Mouse (Mus musculus) embryonic facial prominence, embryonic 12.5 days (tissue): ENCODE results near the gene Bcorl1. TPM values are rescaled to one million over a fixed set of nuclear protein-coding genes. Genes with fewer than 3 reads are reported as not detected.
"Not testable (repeated sequence)": the region's sequence is repeated elsewhere in the genome, so short reads cannot be mapped to it uniquely, and the experiment has no call there.

Experiments used
- ATAC-seq: fragments of 200-750 bp; cut with Nextera tagmentation; 2 replicates; pipeline ENCODE4 v1.8.0; 2017; ENCODE audit not compliant: insufficient number of reproducible peaks, insufficient read depth, low FRiP score, low TSS enrichment
- H3K27ac ChIP-seq: fragments of 300-500 bp; sonication (generic); 2 replicates; pipeline ENCODE4 v1.5.1; 2016; ENCODE audit warnings: mild to moderate bottlenecking
- H3K27me3 ChIP-seq: fragments of 300-500 bp; sonication (generic); 2 replicates; pipeline ENCODE4 v1.6.1; 2016; ENCODE audit warnings: mild to moderate bottlenecking, moderate library complexity
- H3K36me3 ChIP-seq: fragments of 300-500 bp; sonication (generic); 2 replicates; pipeline ENCODE4 v1.6.1; 2016; ENCODE audit warnings: mild to moderate bottlenecking
- H3K4me1 ChIP-seq: fragments of 300-500 bp; sonication (generic); 2 replicates; pipeline ENCODE4 v1.6.1; 2016
- H3K4me2 ChIP-seq: fragments of 300-500 bp; sonication (generic); replicated peaks from 2 replicates; pipeline ENCODE4 v1.6.1; 2016; ENCODE audit warnings: mild to moderate bottlenecking, moderate library complexity
- H3K4me3 ChIP-seq: fragments of 300-500 bp; sonication (generic); 2 replicates; pipeline ENCODE4 v1.5.1; 2016; ENCODE audit warnings: mild to moderate bottlenecking
- H3K9ac ChIP-seq: fragments of 300-500 bp; sonication (generic); 2 replicates; pipeline ENCODE4 v1.6.1; 2016; ENCODE audit warnings: mild to moderate bottlenecking, moderate library complexity
- H3K9me3 ChIP-seq: fragments of 300-500 bp; sonication (generic); 2 replicates; pipeline ENCODE4 v1.6.1; 2016; ENCODE audit warnings: mild to moderate bottlenecking, moderate library complexity
- WGBS: fragments of 180-500 bp; shearing (Covaris S2); methylation state at CpG from one replicate; pipeline ENCODE4 v1.1.7; 2016; 5-methylcytosine and 5-hydroxymethylcytosine counted together
- polyA plus RNA-seq: library from polyadenylated mRNA; unstranded; fragments of >200 nt; fragmentation: Nextera tagmentation; extraction: Ambion mirVana; gene quantifications from 2 replicates; pipeline ENCODE4 v1.2.1, GENCODE M21; 2016

Bcorl1 gene
- polyA plus RNA-seq, 1 experiment from 2014 or later: 5.9 TPM

DNA sequence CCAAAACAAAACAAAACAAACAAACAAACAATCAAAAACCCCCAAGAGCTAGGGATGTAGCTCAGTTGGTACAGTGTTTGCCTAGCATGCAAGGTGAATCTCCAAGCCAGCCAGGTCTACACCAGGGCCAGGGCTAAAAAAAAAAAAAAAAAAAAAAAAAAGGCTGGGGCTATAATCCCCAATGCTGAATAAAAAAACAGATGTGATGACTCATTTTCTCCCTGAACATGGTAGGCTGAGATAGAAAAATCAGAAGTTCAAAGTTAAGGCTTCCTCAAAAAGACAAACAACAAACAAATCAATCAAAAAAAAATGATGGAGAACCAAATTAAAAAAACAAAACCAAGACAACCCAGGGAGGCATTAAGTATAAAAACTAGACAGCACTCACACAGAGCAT is 87.9 kb downstream of the Bcorl1 start:
- no peak overlapping the region for H3K27ac ChIP-seq
- no peak for ATAC-seq
- H3K9me3 ChIP-seq: no peaks in the 10 kb centered on the region
- no peak overlapping the region for H3K4me2 ChIP-seq
- H3K4me1 ChIP-seq: 0 out of 2 replicates have a peak, but pooled peaks cover 4% of the 10 kb centered on the region
- no peaks in the 10 kb centered on the region for H3K36me3 ChIP-seq
- no peak overlapping the region for H3K4me3 ChIP-seq
- H3K27me3 ChIP-seq: no peaks in the 10 kb centered on the region
- H3K9ac ChIP-seq: no peak overlapping the region

DNA sequence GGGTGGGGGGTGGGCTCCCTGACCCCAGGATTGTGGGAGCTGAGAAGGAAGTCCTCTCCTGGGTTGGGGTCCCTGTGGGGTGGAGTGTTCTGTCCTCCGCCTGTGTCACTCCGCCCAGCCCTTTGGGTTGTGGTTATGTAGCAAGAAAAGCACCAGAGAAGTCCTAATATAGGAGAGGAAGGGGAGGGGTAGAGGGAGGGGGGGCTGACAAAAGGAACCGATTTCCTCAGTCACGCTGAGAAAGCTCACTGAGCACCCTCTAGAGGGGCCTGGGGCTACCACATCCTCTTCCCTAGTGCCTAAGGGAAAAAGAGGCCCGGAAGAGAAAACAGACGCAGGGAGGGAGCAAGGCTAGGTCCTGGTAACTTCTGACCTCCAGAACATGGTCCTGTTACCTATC is 88.4 kb downstream of the Bcorl1 start:
- Histone ChIP-seq H3K9me3 (no peaks in the 10 kb centered on the region), H3K4me3 (no peak overlapping the region), H3K4me1 (0 out of 2 replicates have a peak, but pooled peaks cover 4% of the 10 kb centered on the region), H3K4me2 (no peak overlapping the region), H3K36me3 (no peaks in the 10 kb centered on the region), H3K9ac (no peak overlapping the region), H3K27me3 (no peaks in the 10 kb centered on the region), H3K27ac (no peak overlapping the region)
- no peak for ATAC-seq
- 30% methylated on average over 6 of the region's 6 CpGs for WGBS

DNA sequence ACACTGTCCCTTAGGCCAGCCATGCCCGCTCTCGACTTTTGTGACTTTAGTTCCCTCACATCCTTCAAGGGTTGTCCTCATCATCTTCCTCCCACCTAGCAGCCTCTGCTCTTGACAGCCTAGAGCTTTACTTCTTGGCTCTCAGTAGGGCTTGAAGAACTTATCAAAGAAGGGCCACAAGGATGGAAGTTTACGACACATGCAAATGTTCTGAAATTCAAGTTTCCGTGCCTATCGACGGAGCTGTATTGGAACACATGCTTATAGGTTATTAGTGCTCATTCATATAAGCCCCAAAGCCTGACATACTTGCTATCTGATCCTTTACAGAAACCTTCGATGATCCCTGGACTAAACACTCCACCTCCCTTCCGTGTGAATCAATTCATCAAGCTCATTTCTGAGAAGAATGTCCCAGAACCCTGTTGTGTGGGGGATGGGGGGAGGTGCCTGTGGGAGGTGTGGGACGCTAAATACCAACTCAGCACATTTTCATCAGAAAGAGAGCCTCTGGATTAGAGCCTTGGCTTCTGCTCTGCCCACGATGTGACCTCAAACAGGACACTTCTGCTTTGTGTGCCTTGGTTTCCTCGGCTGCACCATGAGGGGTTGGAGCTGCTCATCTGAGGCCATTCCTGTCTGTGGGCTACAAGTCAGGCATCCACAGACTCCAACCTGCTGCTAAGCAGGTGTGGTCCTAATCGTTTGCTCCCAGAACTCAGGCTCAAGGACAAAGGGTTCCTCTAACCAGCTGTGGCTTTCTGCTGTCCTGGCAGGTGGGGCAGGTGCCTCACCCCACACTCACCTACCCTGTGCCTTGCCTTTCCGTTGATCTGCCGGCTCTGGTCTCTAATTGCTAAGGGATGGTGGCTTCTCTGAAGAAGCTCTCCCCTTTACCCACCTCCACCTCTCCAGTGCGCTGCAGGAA is 91.7 kb downstream of the Bcorl1 start:
- Histone ChIP-seq H3K4me1 (0 out of 2 replicates have a peak, but pooled peaks cover 4% of the 10 kb centered on the region), H3K36me3 (no peaks in the 10 kb centered on the region), H3K9me3 (no peaks in the 10 kb centered on the region), H3K27me3 (no peaks in the 10 kb centered on the region), H3K27ac (no peak overlapping the region), H3K9ac (no peak overlapping the region), H3K4me3 (no peak overlapping the region), H3K4me2 (no peak overlapping the region)
- 64% methylated on average over 15 of the region's 15 CpGs for WGBS
- no peak for ATAC-seq

DNA sequence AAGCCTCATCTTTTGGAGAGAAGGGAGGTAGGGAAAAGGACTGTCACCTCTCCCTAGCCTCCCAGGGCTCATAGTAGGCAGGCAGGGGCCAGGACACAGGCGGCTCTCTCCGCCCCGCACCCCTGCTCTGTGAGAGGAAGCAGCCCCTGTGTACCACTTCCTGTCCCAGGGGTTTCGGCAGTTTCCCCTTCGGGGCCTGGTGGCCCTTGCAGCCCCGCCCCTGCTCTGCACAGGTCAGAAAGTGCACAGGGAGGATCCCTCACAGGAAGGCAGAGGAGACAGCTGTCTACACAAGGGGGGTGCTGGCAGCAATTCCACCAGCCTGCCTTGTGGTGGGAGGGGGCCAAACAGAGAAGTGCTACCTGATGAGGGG is 92.4 kb downstream of the Bcorl1 start:
- no peaks in the 10 kb centered on the region for H3K27me3 ChIP-seq
- H3K9ac ChIP-seq: no peak overlapping the region
- no peak overlapping the region for H3K27ac ChIP-seq
- ATAC-seq: no peak
- H3K4me3 ChIP-seq: no peak overlapping the region
- 30% methylated on average over 6 of the region's 6 CpGs for WGBS
- H3K4me1 ChIP-seq: 0 out of 2 replicates have a peak, but pooled peaks cover 4% of the 10 kb centered on the region
- H3K4me2 ChIP-seq: no peak overlapping the region
- no peaks in the 10 kb centered on the region for H3K9me3 ChIP-seq
- H3K36me3 ChIP-seq: no peaks in the 10 kb centered on the region

DNA sequence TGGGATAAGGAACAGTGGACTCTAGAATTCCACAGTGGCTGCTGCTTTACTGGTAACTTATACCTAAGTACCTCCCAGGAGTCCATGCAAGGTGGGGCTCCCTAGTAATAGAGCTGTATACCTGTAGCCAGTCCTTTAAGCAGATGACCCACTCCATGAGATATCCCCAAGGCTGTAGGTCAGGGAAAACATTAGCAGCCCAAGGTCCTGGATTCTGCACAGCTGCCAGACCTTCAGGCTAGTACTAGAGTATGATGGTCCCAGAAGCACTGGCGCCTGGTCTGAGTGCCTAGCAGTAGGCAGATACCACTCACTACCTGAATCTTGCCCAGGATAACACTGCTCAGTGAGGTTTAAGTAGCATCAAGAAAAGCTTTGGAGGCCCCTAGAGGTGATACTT is 93.1 kb downstream of the Bcorl1 start:
- Histone ChIP-seq H3K27me3 (no peaks in the 10 kb centered on the region), H3K9me3 (no peaks in the 10 kb centered on the region), H3K36me3 (no peaks in the 10 kb centered on the region), H3K9ac (no peak overlapping the region), H3K4me3 (no peak overlapping the region), H3K4me1 (0 out of 2 replicates have a peak, but pooled peaks cover 4% of the 10 kb centered on the region), H3K4me2 (no peak overlapping the region), H3K27ac (no peak overlapping the region)
- no peak for ATAC-seq
- WGBS: 79% methylated on average over 1 of the region's 1 CpGs

DNA sequence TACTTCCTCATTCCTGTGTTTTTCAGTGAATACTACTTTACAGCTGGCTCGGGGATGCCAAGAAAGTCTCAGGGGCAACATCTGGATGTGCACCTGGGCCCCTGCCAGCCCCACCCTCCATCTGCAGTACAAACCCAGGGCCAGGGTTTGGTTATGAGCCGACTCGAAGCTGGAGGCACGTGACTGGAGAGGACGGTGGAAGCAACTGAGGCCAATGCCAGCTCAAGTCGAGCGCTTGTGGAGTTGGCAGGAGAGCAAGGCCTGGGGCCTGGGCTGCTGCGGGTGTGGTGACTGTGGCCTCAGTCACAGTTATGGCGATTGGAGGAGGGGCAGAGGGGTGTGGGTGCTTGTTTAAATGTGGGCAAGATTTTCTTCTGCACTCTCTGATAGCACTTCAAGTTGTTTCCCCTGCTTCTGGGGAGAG is 94.3 kb downstream of the Bcorl1 start:
- Histone ChIP-seq H3K4me3 (no peak overlapping the region), H3K9ac (no peak overlapping the region), H3K27ac (no peak overlapping the region), H3K9me3 (no peaks in the 10 kb centered on the region), H3K4me1 (0 out of 2 replicates have a peak, but pooled peaks cover 4% of the 10 kb centered on the region), H3K27me3 (no peaks in the 10 kb centered on the region), H3K36me3 (no peaks in the 10 kb centered on the region), H3K4me2 (no peak overlapping the region)
- ATAC-seq: no peak
- 79% methylated on average over 9 of the region's 9 CpGs for whole genome bisulfite sequencing

DNA sequence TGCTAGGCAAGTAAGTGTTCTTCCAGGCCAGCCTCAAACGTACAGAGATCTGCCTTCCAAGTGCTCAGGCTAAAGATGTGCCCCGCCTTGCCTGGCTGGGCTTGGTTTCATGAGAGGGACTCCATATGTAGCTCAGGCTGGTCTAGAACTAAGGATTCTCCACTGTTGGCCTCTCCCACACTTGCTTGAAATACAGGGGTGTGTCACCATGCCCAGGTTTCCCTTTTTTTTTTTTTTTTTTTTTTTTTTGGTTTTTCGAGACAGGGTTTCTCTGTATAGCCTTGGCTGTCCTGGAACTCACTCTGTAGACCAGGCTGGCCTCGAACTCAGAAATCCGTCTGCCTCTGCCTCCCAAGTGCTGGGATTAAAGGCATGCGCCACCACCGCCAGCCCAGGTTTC is 94.9 kb downstream of the Bcorl1 start:
- not testable (repeated sequence) for H3K4me3 ChIP-seq, H3K27ac ChIP-seq, H3K36me3 ChIP-seq, H3K4me2 ChIP-seq, ATAC-seq, H3K4me1 ChIP-seq, H3K9ac ChIP-seq, H3K27me3 ChIP-seq, H3K9me3 ChIP-seq
- WGBS: 71% methylated on average over 6 of the region's 7 CpGs

DNA sequence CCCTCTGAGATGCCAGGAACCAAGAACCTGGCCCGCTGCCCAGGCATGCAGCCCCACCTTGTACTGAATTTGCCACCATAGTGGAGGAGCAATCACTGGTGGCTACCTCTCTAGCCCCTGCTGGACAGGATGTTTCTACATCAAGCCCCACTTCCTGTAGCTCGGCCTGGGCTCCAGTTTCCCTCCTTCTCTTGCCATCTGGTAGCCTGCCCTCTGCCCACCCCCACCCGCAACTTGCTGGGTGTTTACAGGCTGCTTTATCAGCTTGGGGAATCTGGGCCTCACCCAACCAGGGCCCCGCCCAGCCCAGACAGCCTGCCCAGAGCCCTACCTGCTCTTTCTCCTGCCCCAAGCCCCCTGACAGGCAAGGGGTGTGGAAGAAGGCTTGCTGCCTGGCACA is 97.9 kb downstream of the Bcorl1 start:
- Histone ChIP-seq H3K4me2 (no peak overlapping the region), H3K27ac (no peak overlapping the region), H3K4me1 (no peaks in the 10 kb centered on the region), H3K27me3 (no peaks in the 10 kb centered on the region), H3K9ac (no peak overlapping the region), H3K9me3 (no peaks in the 10 kb centered on the region), H3K4me3 (no peak overlapping the region), H3K36me3 (no peaks in the 10 kb centered on the region)
- no peak for ATAC-seq
- 52% methylated on average over 4 of the region's 4 CpGs for WGBS

DNA sequence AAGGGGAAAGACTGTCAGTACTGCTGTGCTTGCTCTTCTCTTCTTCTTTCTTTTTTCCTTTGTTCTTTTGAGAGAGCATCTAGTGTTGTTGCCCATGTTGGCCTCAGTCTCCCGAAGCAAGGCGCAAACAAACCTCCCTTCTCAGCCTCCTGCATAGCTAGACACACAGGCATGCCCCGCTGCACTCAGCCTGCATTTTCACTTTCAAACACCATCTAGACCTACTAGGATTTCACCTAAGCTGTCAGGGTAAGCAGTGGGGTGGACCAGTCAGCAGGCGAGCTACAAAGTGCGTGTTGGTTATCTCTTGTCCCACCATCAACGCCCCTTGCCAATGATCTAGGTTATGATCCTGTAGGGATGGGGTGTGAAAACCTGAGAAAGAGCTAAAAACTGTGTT is 100.4 kb downstream of the Bcorl1 start:
- no peak overlapping the region for H3K27ac ChIP-seq
- WGBS: 88% methylated on average over 6 of the region's 6 CpGs

DNA sequence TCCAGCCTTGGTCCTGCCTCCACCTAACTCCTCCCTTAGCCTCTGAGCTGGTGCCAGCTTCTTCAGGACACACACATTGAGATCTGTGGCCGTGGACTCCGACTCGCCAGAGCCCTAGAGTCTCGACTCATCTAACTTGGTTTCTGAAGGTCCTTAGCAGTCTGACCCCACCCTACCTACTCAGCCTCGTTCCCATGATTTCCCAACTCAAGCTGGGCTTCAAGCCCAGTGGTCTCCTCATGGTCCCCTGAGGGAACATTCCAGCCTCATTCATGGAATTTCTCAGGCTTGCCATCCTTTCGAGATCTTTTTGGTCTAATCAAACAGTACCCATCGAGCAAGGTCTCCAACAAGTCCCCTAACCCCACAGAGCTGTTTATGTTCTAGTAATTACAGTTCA is 100.8 kb downstream of the Bcorl1 start:
- WGBS: 75% methylated on average over 7 of the region's 7 CpGs
- ATAC-seq: no peak
- Histone ChIP-seq H3K4me2 (no peak overlapping the region), H3K4me1 (no peaks in the 10 kb centered on the region), H3K36me3 (no peaks in the 10 kb centered on the region), H3K9ac (no peak overlapping the region), H3K9me3 (no peaks in the 10 kb centered on the region), H3K27me3 (no peaks in the 10 kb centered on the region), H3K4me3 (no peak overlapping the region), H3K27ac (no peak overlapping the region)

More for the DNA sequence above, 100.4 kb downstream of the Bcorl1 start:
- H3K9ac ChIP-seq: no peak overlapping the region
- no peaks in the 10 kb centered on the region for H3K9me3 ChIP-seq
- no peaks in the 10 kb centered on the region for H3K27me3 ChIP-seq
- no peak for ATAC-seq
- no peak overlapping the region for H3K4me3 ChIP-seq
- no peaks in the 10 kb centered on the region for H3K36me3 ChIP-seq
- no peaks in the 10 kb centered on the region for H3K4me1 ChIP-seq
- no peak overlapping the region for H3K4me2 ChIP-seq

DNA sequence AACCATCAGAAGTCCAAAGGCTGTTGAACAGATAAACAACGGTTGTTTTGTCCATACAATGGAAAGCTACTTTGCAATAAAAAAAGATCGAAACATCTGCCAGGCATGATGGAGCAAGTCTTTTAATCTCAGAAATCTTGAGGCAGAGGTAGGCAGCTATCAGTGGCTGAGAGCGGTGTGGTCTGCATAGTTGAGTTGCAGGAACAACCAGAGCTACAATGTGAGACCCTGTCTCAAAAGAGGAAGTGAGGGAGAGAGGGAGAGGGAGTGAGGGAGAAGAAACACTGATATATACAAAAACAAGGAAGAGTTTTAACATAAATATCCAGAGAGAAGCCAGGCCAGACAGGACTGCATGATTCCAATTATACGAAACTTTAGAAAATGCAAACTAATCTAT is 103.5 kb downstream of the Bcorl1 start:
- no peak overlapping the region for H3K27ac ChIP-seq
- H3K36me3 ChIP-seq: no peaks in the 10 kb centered on the region
- H3K4me2 ChIP-seq: no peak overlapping the region
- H3K9me3 ChIP-seq: no peaks in the 10 kb centered on the region
- no peak overlapping the region for H3K4me3 ChIP-seq
- 81% methylated on average over 4 of the region's 4 CpGs for WGBS
- H3K27me3 ChIP-seq: 0 out of 2 replicates have a peak, but pooled peaks cover 1% of the 10 kb centered on the region
- no peak for ATAC-seq
- no peaks in the 10 kb centered on the region for H3K4me1 ChIP-seq
- no peak overlapping the region for H3K9ac ChIP-seq

DNA sequence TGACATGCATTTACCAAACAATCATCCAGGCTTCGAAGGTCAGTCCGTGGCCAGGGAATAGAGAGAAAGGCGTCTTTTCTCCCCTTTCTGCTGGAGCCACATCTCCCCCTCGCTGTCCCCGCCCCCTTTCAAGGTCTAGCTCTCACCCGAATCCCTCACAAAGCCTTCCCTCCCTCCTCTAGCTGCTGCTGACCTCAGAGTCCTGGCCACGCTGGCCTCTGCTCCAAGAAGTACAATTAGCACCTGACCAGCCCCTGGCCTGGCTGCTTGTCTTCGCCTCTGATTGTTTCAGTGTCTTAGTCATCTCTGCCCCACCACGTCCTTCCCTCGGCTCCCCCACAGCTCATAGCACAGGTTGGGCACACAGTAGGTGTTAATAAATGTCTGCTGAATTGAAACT is 108.5 kb downstream of the Bcorl1 start:
- 36% methylated on average over 10 of the region's 10 CpGs for WGBS

More for the DNA sequence above, 108.5 kb downstream of the Bcorl1 start:
- ATAC-seq: no peak
- no peaks in the 10 kb centered on the region for H3K9me3 ChIP-seq
- H3K4me2 ChIP-seq: no peak overlapping the region
- H3K9ac ChIP-seq: no peak overlapping the region
- no peak overlapping the region for H3K27ac ChIP-seq
- H3K36me3 ChIP-seq: no peaks in the 10 kb centered on the region
- H3K4me3 ChIP-seq: no peak overlapping the region
- H3K27me3 ChIP-seq: peaks cover 17% of the 10 kb centered on the region
- H3K4me1 ChIP-seq: no peaks in the 10 kb centered on the region
